Mouse (Mus musculus): ENCODE measurements around the gene Zfand2a.

The Zfand2a gene

GRCm38 (mm10) chr5:139432747-139433508 lies 51.4 kb downstream of the Zfand2a start:
- DNase-seq (ENCODE audit: low read depth, low spot score) = no peak

- DNase-seq (ENCODE audit: low read depth, low spot score) = no peak
Measured at GRCm38 (mm10) chr5:139432333-139432732, 52.0 kb downstream of the Zfand2a start.

GRCm38 (mm10) chr5:139429818-139430341 lies 54.5 kb downstream of the Zfand2a start:
- DNase-seq (ENCODE audit: low read depth, low spot score) = no peak

- DNase-seq (ENCODE audit: low read depth, low spot score) = no peak
Measured at GRCm38 (mm10) chr5:139427989-139428388, 56.4 kb downstream of the Zfand2a start.

GRCm38 (mm10) chr5:139427001-139427400 lies 57.3 kb downstream of the Zfand2a start:
- no peak for DNase-seq (ENCODE audit: low read depth, low spot score)

- DNase-seq (ENCODE audit: low read depth, low spot score) = no peak
Measured at GRCm38 (mm10) chr5:139425198-139425597, 59.2 kb downstream of the Zfand2a start.

GRCm38 (mm10) chr5:139423026-139423865 lies 61.1 kb downstream of the Zfand2a start, which contains the start of gene Gper1:
Gper1 (plus strand) TSS chr5:139423151.
- no peak for DNase-seq (ENCODE audit: low read depth, low spot score)

Data from ZHBTc4 (cell line).